Mouse (Mus musculus): ENCODE data around the gene Rbx1. TPM values are rescaled to one million over a fixed set of nuclear protein-coding genes. Genes with fewer than 3 reads are reported as not detected.

The Rbx1 gene
- polyA plus RNA-seq, 1 experiment from 2014 or later = 531 TPM

GRCm38 (mm10) chr15:81523169-81523871, 57.2 kb downstream of the Rbx1 start:
- DNase-seq (ENCODE audit: low spot score) = peak; percentile 94
- Histone ChIP-seq H3K4me2 (replicated peaks; ENCODE audit: low read depth, low read length) (peak overlapping the region; percentile 89), H3K4me1 (replicated peaks; ENCODE audit: control insufficient read depth, insufficient read depth, low read length) (no peaks in the 10 kb centered on the region), H3K9me3 (ENCODE audit: control insufficient read depth, low read length) (no peaks in the 10 kb centered on the region), H3K36me3 (ENCODE audit: control insufficient read depth, insufficient read depth, low read length) (no peaks in the 10 kb centered on the region), H3K4me3 (ENCODE audit: low read depth, low read length) (peak overlapping the region; percentile 58), H3K9ac (ENCODE audit: low read depth, low read length) (peak overlapping the region; percentile 71), H3K27ac (ENCODE audit: low read depth, low read length) (peak overlapping the region; percentile 89), H3K27me3 (ENCODE audit: control insufficient read depth, insufficient read depth, low read length) (0 out of 2 replicates have a peak, but pooled peaks cover 3% of the 10 kb centered on the region)
- under 1% methylated on average over 41 of the region's 41 CpGs for WGBS
- peak; percentile 95 for ATAC-seq (ENCODE audit: low FRiP score)

GRCm38 (mm10) chr15:81523901-81524300, 57.8 kb downstream of the Rbx1 start:
- no peaks in the 10 kb centered on the region for H3K9me3 ChIP-seq (ENCODE audit: control insufficient read depth, low read length)
- peak overlapping the region; percentile 89; the same call in 1 of the 2 replicates for H3K27ac ChIP-seq (ENCODE audit: low read depth, low read length)
- DNase-seq (ENCODE audit: low spot score) (peak; percentile 56), ATAC-seq (ENCODE audit: low FRiP score) (no peak)
- H3K36me3 ChIP-seq (ENCODE audit: control insufficient read depth, insufficient read depth, low read length) = no peaks in the 10 kb centered on the region
- H3K9ac ChIP-seq (ENCODE audit: low read depth, low read length) = peak overlapping the region; percentile 71
- peak overlapping the region; percentile 89 for H3K4me2 ChIP-seq (replicated peaks; ENCODE audit: low read depth, low read length)
- H3K4me3 ChIP-seq (ENCODE audit: low read depth, low read length) = peak overlapping the region; percentile 58
- H3K4me1 ChIP-seq (replicated peaks; ENCODE audit: control insufficient read depth, insufficient read depth, low read length) = no peaks in the 10 kb centered on the region
- WGBS = 0% methylated on average over 12 of the region's 12 CpGs
- H3K27me3 ChIP-seq (ENCODE audit: control insufficient read depth, insufficient read depth, low read length) = 0 out of 2 replicates have a peak, but pooled peaks cover 3% of the 10 kb centered on the region

Other genes with a start within 250 kb of the Rbx1 start
- gene Mchr1, start 230.8 kb upstream of the Rbx1 start, polyA plus RNA-seq (2014; fragmentation: Nextera tagmentation; extraction: Ambion mirVana) = 0.09 and 0.59 TPM in 2 replicates
- 111 and 118 TPM in 2 replicates for gene Slc25a17, start 105.5 kb upstream of the Rbx1 start, polyA plus RNA-seq (2014; fragmentation: Nextera tagmentation; extraction: Ambion mirVana)
- gene St13, start 66.2 kb upstream of the Rbx1 start, polyA plus RNA-seq (2014; fragmentation: Nextera tagmentation; extraction: Ambion mirVana) = 178 TPM in 2 replicates
- 6.8 and 7.0 TPM in 2 replicates for gene Xpnpep3, start 66.2 kb upstream of the Rbx1 start, polyA plus RNA-seq (2014; fragmentation: Nextera tagmentation; extraction: Ambion mirVana)
- gene Dnajb7, start 58.0 kb upstream of the Rbx1 start, polyA plus RNA-seq (2014; fragmentation: Nextera tagmentation; extraction: Ambion mirVana) = 0.92 and 1.2 TPM in 2 replicates
- gene Ep300, start 119.1 kb downstream of the Rbx1 start, polyA plus RNA-seq (2014; fragmentation: Nextera tagmentation; extraction: Ambion mirVana) = 23.3 and 41.7 TPM in 2 replicates
- 26.4 and 26.7 TPM in 2 replicates for gene L3mbtl2, start 197.6 kb downstream of the Rbx1 start, polyA plus RNA-seq (2014; fragmentation: Nextera tagmentation; extraction: Ambion mirVana)
- 3.5 and 3.6 TPM in 2 replicates for gene Chadl, start 231.0 kb downstream of the Rbx1 start, polyA plus RNA-seq (2014; fragmentation: Nextera tagmentation; extraction: Ambion mirVana)

All from hindbrain, embryonic 11.5 days (tissue).